Mouse (Mus musculus) embryo, embryonic 9.5 days (tissue): ENCODE data around the gene Ccdc83.
A peak's percentile ranks its signal among the peaks of the same experiment; 100 is the strongest.
"Not testable (repeated sequence)": the region's sequence is repeated elsewhere in the genome, so short reads cannot be mapped to it uniquely, and the experiment has no call there.

Source experiments
- DNase-seq: peaks from one replicate; pipeline ENCODE4 v3.0.0-alpha.2; 2017; ENCODE audit errors: extremely low spot score

The Ccdc83 gene

GRCm38 (mm10) chr7:90259899-90260298, 5.7 kb downstream of the Ccdc83 start:
- DNase-seq: no peak

GRCm38 (mm10) chr7:90258701-90259100, 6.9 kb downstream of the Ccdc83 start:
- DNase-seq: no peak

GRCm38 (mm10) chr7:90252946-90253345, 12.6 kb downstream of the Ccdc83 start:
- peak; percentile 27 for DNase-seq

GRCm38 (mm10) chr7:90243643-90244042, 21.9 kb downstream of the Ccdc83 start:
- no peak for DNase-seq

- no peak for DNase-seq
Observed at GRCm38 (mm10) chr7:90243151-90243550, 22.4 kb downstream of the Ccdc83 start.

- no peak for DNase-seq
Observed at GRCm38 (mm10) chr7:90236289-90236905, 29.2 kb downstream of the Ccdc83 start.

- no peak for DNase-seq
Observed at GRCm38 (mm10) chr7:90233921-90234320, 31.7 kb downstream of the Ccdc83 start.

- DNase-seq: no peak
Observed at GRCm38 (mm10) chr7:90231431-90231830, 34.1 kb downstream of the Ccdc83 start.

GRCm38 (mm10) chr7:90228884-90229283, 36.7 kb downstream of the Ccdc83 start:
- not testable (repeated sequence) for DNase-seq

- DNase-seq: no peak
Observed at GRCm38 (mm10) chr7:90228075-90228474, 37.5 kb downstream of the Ccdc83 start.

- DNase-seq: no peak
Observed at GRCm38 (mm10) chr7:90221487-90221886, 44.1 kb downstream of the Ccdc83 start.

GRCm38 (mm10) chr7:90218122-90218521, 47.5 kb downstream of the Ccdc83 start:
- DNase-seq: no peak

GRCm38 (mm10) chr7:90216511-90216910, 49.1 kb downstream of the Ccdc83 start:
- no peak for DNase-seq

- no peak for DNase-seq
Observed at GRCm38 (mm10) chr7:90210947-90211346, 54.6 kb downstream of the Ccdc83 start.

GRCm38 (mm10) chr7:90210116-90210515, 55.5 kb downstream of the Ccdc83 start:
- no peak for DNase-seq

- no peak for DNase-seq
Observed at GRCm38 (mm10) chr7:90203914-90204313, 61.7 kb downstream of the Ccdc83 start.

- DNase-seq: no peak
Observed at GRCm38 (mm10) chr7:90201877-90202465, 63.6 kb downstream of the Ccdc83 start.

GRCm38 (mm10) chr7:90200251-90200650, 65.3 kb downstream of the Ccdc83 start:
- no peak for DNase-seq

GRCm38 (mm10) chr7:90180635-90181034, 84.9 kb downstream of the Ccdc83 start:
- DNase-seq: no peak

GRCm38 (mm10) chr7:90175576-90175975, 90.0 kb downstream of the Ccdc83 start:
- DNase-seq: no peak
